Mouse (Mus musculus): ENCODE measurements around the gene Sfmbt2.

GRCm38 (mm10) chr2:10334299-10334698, 36.0 kb upstream of the Sfmbt2 start:
- TF ChIP-seq CTCF (IDR thresholded peaks at IDR 0.05; ENCODE audit: extremely low read depth, insufficient read depth, low read length) = no peak
- TF ChIP-seq POLR2A (IDR thresholded peaks at IDR 0.05; ENCODE audit: extremely low read depth, insufficient read depth, low read length) = no peak

Measured in cortical plate, adult 2 months (tissue).